Mouse (Mus musculus) spleen, postnatal 14 days (tissue): ENCODE data around the gene Hsd17b14.
"Not testable (repeated sequence)": the region's sequence is repeated elsewhere in the genome, so short reads cannot be mapped to it uniquely, and the experiment has no call there.

Experiments used
- DNase-seq, 2 experiments: peaks; one replicate each; pipeline ENCODE4 v3.0.0; 2021 to 2022; ENCODE audit warnings: low spot score in 2 of 2

The Hsd17b14 gene

DNA sequence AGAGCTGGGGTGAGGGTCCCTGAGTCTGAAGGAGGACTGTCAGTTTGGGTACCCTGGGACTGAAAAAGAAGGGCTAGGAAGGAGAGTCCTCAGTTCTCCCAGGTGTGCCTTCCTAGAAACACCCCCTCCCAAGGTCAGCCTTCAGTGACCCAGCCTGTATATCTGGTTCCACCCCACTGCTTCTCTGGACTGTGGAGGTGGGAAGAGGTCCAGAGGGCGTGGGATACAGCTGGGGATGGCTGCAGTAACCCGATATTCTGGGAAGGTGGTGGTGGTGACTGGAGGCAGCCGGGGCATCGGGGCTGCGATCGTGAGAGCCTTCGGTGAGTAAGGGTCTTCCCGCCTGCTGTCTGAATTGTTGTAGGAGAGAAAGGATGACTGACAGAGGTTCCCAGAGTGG is at the start of gene Hsd17b14:
Hsd17b14 (plus strand) TSS at position 150 of the 400 bp plus-strand sequence.
- no peak for DNase-seq

DNA sequence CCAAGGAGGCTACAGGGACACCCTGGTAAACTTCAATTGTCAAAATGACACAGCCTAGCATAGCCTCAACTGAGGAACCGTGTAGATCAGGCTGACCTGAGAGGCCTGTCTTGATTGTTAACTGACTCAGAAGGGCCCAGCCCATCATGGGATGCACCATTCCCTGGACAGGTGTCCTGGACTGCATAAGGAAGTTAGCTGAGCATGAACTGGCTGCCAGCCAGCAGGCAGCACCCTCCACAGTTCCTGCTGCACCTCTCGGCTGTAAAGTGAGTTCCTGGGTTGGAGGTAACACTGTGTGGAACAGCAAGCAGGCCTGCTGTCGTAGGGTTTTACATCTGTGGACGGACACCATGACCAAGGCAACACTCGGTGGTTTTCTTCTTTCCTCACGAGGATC is 47.1 kb upstream of the Hsd17b14 start:
- DNase-seq, result no peak

DNA sequence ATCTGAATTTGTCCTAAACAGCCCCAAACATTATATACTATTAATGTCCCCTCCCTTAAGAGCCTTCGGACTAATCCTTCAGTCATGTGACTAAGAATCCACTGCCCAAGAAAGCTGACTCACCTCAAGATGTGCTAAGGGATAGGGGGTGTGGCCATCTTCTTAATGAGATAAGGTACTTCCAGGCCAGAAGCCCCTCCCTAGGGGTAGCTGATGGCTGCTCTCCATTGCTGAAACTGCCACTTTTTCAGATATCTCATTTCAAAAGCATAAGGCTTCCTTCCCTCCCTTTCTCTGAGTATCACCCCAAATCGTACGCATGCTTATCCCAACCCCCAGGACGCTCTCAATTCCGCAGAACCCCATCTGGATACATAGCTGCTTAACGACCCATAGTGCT is 46.1 kb upstream of the Hsd17b14 start:
- peak in 1 of 2 experiments; percentile 26 for DNase-seq

DNA sequence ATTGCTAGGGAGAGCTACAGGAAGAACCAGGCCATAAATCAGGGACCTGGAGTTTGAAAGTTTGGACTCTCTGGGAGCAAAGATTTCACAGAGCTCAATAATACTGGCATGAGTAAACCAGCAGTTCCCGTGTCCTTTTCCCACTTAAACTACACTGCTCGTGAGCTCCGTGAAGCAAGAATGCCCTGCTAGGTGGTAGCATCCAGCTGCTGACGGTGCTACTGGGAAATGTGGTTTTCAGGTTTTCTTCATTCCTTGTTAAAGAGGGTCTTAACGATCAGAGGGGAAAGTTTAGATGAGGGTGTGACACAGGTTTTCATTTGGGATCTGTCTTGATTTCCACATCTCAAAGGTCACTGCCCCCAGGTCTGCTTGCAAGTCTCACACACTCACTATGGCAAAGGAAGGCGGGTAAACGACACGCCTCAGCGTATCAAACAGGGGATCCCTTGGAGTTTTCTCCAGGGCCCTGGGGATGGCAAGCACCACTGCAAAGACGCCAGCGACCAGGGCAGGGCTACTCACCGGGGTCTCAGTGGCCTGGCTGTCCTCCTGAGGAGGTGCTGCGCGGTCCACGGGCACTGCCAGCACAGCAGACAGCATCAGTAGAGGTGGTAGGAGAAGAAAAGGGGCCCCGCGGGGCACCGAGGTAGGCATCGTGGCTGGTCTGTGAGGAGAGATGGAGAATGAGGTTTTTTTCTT is 45.4 kb upstream of the Hsd17b14 start:
- DNase-seq, result peak in 1 of 2 experiments; percentile 13

DNA sequence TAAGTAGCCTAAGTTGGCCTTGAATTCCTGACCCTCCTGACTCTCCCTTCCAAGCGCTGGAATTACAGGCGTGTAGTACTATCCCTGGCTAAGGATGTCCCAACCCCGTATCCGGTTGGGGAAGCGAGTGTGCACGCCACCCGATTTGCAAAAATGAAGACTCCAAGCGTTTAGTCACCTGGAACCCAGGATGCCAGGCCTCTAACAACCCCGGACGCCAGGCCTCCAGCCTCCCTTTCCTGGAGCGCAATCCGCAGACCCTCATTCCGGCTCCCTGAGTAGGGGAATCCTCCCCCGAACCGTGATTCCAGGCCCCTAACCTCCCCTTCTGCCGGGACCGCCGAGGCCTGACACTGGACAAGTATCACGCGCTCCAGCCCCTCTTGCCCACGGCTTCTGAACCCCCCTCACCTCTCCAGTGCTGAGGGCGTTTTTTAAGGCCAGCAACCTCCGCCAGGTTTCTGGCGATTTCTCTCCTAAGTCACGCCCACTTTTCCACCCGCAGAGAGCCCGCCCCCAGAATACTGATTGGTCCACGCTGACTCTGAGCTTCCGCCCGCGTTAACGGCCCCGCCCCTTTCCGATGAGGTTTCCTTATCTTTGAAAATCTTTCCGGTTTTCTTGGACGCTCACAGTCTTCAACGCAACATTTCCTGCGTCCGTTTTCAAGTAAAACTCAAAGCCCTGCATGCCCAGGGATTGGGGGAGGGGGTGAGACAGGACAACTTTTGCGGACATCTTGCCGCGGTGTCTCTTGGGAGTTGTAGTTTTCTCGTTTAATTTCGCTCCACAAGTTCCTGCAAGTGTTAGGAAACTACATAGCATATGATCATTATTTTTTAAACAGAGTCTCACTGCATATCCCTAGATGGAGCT is 44.5 kb upstream of the Hsd17b14 start, which contains the start of gene Nucb1:
Nucb1 (minus strand) TSS at position 495 of the 876 bp plus-strand sequence.
- DNase-seq, result peak; percentile 88

DNA sequence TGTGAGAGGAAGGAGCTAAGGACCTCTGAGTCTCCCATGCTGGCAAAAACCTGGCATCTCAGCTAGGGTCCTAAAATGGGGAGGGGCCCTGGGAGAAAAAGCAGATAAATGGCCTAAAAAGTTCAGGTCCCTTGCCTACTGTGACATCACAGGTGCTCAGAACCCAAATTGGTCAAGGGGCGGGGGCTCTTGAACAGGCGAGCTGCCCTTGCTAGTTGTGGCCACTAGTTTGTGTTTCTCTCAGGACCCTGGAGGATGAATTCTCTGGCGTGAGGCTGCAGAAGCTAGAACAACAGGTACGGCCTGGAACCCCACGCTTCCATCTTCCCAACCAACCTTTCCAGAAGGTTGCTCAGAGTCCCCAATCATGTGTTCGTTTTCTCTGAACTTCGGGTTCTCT is 40.3 kb upstream of the Hsd17b14 start:
- no peak for DNase-seq

DNA sequence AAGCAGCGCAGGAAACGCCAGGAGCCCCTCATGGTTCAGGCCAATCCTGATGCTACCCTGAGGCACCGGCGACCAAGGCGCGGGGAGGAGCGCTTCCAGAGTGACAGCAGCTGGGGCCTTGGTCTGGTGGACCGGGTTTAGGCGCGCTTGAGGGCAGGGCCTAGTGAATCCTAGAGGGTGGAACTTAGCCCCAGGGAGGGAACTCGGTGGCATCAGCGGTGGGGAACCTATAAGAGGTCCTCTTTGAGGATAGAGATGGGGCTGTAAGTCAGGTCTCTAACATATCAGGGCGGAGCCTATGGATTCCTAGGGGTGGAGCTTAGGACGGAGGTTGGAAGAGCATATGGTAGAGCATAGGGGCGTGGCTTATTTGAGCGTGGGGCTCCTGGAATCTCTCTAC is 39.3 kb upstream of the Hsd17b14 start:
- no peak for DNase-seq

DNA sequence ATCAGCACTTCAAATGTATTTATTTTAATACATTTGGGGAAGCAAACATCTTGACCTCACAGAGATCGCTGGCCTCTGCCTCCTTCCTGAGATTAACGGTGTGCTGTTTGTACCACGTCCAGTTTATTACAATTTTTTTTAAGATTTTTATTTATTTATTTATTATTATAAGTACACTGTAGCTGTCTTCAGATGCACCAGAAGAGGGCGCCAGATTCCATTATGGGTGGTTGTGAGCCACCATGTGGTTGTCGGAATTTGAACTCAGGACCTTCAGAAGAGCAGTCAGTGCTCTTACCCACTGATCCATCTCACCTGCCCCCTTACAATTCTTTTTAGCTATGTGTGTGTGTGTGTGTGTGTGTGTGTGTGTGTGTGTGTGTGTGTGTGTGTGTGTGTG is 37.8 kb upstream of the Hsd17b14 start:
- not testable (repeated sequence) for DNase-seq

DNA sequence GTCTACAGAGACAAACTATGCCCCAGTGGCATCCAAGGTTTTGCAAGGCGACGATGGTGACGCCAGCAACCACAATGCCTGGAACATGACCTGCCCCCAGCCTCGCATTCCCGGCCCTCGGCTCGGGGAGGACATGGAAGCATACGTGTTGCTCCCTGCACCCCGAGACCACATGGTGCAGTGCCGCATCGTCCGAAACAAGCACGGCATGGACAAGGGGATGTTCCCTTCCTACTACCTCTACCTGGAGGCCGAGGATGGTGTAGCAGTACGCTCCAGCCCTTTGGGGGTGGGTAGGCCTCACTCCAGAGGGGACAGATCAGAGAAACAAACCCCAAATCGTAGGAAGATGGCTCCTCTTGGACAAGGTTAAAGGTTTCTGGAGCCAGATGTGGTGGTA is 36.1 kb upstream of the Hsd17b14 start:
- DNase-seq, result no peak

DNA sequence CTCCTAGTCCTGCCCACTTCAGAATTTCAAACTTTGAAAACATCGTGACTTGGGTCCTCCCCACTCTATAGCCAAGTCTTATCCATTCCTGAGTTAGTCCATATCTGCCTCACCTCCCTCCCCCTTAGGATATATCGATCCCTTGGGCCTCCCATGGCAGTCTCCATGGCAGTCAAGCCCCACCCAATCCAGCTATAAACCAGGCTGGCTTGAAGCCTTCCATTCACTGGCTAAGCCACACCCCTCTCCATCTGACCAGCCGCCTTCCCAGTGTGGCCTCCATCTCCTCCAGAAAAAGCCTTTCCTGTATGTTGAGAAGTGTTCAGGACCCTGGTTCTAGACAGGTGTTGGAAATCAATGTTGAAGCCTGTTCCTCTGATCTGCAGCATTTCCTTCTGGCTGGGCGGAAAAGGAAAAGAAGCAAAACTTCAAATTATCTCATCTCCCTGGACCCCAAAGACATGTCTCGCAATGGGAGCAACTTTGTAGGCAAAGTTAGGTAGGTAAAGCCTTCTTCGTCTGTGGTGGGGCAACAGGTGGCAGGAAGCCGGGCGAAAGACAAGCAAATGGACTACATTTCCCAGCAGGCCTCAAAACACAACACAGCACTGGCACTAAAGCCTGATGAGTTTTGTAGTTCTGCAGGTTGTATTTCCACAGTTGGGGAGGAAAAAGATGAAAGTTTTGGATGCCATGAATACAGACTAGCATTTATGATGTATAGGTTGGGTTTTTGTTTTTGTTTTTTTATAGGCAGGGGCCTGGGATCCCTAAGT is 35.2 kb upstream of the Hsd17b14 start:
- DNase-seq, result no peak

DNA sequence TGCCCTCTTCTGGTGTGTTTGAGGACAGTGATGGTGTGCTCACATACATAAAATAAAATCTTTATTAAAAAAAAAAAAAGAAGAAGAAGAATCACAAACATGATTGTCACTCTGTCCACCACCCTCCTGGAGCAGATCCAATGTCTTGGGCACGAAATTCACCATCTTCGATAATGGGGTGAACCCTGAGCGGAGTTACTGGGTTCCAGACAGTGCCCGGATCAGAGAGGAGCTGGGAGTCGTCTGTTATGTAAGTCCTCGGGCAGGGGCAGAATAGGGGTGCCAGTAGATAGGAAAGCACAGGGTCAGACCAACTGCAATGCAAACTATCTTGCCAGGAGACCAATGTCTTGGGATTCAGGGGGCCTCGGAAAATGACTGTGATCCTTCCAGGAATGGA is 34.1 kb upstream of the Hsd17b14 start:
- DNase-seq, result no peak

DNA sequence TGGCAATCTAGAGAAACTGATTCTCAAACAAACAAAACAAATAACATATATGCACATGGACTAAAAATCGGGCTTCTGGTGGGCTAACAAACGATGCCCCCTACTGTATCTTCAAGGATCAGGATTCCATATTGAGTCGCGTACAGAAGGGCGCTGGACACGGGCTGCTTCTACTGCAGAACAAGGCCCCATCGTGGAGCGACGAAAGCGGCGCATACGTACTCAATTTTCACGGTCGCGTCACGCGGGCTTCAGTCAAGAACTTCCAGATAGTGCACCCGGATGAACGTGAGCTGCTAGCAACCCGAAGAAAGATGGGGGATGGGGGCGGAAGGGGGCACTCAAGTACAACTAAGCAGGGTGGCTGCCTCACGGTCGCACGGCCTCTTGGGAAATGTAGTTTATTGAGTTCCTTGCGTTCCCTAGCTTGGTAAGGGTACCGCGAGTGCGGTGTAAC is 32.9 kb upstream of the Hsd17b14 start:
- DNase-seq, result peak; percentile 65 to 78

DNA sequence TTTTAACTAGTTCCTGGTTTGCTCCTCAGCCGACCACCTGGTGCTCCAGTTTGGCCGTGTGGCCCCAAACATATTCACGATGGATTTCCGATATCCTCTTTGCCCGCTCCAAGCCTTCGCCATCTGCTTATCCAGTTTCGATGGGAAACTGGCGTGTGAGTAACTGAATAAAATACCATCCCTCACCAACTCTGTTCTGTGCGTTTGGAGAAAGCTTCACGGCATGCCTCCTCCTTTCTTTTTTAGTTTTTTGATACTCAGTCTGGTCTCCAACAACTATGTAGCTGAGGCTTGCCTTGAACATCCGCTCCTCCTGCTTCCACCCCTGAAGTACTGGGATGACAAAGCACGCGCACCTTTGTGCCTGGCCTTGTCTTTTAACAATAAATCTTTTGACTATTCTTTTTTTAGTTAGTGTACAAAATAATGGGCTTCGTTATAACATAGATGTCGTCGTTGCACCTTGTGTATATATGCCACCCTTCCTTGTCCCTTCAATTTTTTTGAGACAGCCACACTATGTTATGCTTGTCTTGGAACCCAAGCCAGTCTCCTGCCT is 32.4 kb upstream of the Hsd17b14 start:
- DNase-seq, result no peak

DNA sequence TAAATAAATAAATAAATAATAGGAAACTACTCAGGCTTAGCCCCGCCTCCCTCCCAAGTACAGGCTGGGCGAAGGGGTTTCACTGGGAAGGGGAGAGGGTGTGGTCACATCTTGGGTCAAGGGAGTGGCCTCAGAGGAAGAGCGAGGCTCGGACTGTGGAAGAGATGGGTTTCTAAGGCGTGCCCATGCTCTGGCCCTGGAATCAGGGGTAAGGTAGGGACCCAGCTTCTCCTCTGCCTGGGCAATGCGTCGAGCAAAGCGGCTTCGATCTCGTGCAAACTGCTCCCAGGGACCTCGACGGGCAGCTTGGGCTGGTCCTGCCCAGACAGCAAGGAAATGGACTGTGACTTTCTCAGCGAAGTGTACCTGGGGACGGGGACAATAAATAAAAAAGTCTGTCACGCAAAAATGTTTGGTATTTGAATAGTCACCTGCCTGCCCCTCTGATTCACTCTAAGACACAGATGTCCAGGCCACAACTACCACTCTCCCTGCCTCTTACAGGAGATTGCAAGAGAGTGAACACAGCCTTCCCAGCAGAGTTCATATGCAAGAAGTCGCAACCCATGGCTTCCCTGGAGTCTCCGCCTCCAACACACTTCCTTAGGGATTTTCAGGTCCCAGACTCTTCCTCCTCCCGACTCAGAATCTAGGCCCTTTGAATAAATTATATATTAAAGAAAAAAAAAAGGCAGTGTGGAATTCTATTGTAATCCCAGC is 31.6 kb upstream of the Hsd17b14 start:
- no peak for DNase-seq

DNA sequence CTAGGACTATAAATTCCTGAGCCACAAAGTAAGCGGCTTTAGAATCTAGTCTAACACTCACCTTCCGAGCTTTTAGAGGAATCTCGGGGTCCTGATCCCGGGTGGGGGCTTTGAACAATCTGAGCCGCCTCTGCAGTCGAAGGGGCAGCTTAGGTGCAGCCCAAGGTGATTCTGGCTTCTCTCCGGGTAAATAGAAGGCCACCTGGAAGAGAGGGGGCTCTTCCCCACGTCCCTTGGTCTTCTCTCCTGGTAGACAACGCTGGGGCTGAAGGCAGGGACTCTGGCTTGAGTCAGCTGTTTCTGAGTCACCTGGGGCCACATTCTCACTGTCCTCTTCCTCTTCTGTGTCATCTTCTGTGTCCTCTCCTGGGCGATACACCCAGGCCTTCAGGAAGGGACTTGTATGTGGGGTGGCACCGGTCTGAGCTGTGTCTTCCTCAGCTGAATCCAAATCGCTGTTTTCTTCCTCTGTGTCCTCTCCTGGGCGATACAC is 31.0 kb upstream of the Hsd17b14 start:
- no peak for DNase-seq

DNA sequence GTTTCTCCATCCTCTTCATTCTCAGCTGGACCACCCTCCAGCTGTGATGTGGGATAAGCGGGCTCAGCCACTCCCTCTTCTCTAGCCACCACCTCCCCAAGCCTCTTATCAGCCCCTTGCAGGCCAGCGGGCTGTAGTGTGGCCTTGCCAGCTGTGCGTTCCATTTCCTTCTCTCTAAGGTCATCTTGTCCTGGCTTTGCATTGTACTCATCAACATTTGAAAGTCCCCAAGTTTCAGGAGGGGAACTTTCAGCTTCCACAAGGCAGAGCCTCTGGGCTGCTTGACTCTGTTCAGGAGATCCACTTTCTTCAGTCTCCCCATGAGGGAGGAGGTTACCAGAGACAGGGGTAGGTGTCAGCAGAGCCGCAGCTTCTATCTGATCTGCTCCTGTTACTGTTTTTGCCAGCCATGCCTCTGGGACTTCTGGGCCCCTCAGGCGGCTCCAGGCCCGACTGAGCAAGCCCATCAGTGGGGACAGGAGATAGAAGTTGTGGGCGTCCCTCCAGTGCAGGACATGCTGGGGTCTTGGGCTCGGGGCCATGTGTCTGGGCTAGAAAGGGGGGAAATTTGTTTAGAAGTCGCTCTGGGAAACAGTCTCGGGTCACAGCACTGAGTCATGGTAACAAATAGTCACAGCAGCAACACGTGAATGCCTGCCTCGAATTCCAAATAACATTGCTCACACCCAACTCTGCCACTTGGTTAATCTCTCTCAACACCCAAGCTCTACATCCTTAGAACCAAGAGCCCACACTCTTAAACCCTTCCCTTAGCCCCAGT is 29.7 kb upstream of the Hsd17b14 start:
- DNase-seq, result peak; percentile 57 to 71

DNA sequence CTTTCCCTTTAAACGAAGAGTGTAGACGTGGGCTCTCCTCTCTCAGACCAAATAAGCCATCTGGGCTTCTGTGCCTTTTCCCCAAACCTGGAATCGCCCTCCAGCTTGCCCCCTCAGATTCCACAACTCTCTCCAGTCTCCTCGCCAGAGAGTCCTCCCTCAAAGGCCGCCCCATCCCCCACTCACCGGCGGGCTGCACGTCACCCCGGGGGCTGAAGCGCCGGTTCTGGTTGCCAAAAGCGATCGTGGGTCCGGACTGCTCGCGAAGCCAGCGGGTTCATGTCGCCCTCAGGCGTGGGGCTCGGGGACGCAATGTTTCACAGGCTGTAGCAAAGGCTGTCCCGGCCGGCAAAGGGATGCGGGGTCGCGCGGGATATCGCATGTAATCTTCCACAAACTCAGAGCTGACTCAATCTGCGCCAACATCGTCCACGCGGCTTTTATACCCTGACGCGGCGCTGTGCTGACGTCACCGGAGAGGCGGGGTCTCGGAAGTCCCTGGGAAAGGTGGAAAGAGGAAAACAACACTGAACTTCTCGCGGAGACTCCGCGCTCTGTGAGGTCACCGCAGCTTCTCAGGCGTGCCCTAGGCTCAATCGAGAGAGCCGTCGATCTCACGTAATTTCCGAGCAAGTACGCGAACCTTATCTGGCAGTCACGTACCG is 28.8 kb upstream of the Hsd17b14 start, which contains the start of the genes Ppp1r15a and Plekha4:
Ppp1r15a (minus strand) TSS at position 460 of the 665 bp plus-strand sequence.
Plekha4 (plus strand) TSS at position 522 of the 665 bp plus-strand sequence.
- peak; percentile 95 for DNase-seq

DNA sequence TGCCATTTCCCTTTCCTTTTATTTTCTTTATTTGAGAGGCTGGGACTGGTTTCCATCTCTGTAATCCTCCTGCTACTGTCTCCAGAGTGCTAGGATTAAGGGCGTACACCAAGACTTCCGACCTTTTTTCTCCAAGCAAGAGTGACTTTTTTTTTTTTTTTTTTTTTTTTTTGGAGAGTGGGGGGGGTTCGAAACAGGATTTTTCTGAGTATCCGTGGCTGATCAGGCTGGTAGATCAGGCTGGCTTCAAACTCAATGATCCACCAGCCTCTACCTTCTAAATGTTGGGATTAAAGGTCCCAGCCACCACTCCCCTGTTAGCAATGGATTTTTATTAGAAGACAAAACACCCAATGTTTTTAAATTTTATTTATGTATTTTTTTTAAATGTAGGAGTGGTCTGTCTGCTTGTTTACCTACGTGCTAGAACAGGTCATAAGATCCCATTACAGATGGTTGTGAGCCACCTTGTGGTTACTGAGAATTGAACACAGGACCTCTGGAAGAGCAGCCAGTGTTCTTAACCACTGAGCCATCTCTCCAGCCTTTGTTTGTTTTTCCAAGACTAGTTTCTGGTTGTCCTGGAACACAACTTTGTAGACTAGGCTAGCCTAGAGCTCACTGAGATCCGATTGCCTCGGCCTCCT is 28.1 kb upstream of the Hsd17b14 start:
- DNase-seq, result no peak

DNA sequence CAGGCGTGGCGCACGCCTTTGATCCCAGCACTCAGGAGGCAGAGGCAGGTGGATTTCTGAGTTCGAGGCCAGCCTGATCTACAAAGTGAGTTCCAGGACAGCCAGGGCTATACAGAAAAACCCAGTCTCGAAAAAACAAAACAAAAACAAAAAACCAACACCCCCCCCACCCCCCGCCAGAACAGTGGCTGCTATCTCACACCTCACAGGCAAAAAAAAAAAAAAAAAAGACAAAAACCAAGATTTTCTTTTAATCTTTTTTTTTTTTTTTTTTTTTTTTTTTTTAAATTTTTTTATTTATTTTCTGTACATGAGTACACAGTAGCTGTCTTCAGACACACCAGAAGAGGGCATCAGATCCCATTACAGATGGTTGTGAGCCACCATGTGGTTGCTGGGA is 27.5 kb upstream of the Hsd17b14 start:
- DNase-seq, result not testable (repeated sequence)
